Mouse (Mus musculus): Measurements from ENCODE around the gene Ddx6.

DNA sequence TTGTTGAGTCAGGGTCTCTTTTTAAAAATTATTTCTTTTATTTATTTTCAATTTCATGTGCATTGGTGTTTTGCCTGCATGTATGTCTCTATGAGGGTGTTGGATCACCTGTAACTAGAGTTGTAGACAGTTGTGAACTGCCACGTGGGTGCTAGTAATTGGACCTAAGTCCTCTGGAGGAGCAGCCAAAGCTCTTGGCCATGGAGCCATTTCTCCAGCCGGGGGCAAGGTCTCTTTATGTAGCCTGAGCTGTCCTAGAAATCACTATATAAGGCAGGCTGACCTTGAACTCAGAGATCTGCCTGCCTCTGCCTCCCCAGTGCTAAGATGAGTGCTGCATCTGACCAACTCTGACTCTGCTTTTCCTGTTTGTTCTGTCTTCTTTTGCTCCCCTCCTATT is 39.5 kb downstream of the Ddx6 start:
- no peak for TF ChIP-seq CTCF (conservative IDR thresholded peaks at IDR 0.05; ENCODE audit: insufficient read depth, insufficient read length, low read depth, low read length)
- TF ChIP-seq POLR2A (IDR thresholded peaks at IDR 0.05; ENCODE audit: low read depth, low read length), result no peak
